Mouse (Mus musculus): ENCODE data around the gene Rad51ap2. TPM values are rescaled to one million over a fixed set of nuclear protein-coding genes. Genes with fewer than 3 reads are reported as not detected.

Rad51ap2 gene
- polyA plus RNA-seq (2014; fragmentation: Nextera tagmentation; extraction: Ambion mirVana), result 0.50 and 0.81 TPM in 2 replicates

DNA sequence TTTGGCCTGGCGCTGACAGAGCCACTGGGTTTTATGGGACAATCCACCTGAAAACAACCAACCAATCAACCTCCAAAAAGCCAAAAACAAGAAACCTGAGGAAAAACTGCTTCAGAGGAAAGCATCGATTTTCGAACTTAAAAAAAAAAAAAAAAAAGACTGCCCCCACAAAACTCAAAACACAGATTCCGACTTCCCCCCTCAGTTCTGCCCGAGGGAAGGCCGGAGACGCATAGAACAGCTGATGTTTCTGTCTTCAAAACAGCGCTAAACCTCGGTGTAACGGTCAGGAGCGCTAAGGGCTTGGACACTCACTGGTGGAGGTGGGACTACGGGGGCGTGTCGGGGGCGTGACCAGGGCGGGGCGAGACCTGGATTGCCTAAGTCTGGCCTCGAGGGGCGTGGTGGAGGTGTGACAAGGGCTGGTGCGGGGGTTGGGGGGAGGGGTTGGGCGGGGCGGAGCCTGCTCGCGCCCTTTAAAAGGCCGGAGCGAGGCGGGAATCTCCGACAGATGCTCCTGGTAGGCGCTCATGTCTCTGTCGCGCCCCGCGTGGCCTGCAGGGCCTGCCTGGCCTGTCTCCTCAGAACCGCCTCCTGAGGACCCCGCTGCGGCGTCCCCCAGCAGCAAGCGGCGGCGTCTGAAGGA lies at the start of gene Rad51ap2:
Rad51ap2 (plus strand) TSS at position 531 of the 646 bp plus-strand sequence.
- Histone ChIP-seq H3K9ac (ENCODE audit: low read depth, low read length) (peak within 1 kb of the TSS; percentile 73), H3K9me3 (ENCODE audit: control insufficient read depth, low read length) (no peaks in the 10 kb centered on the region), H3K4me1 (ENCODE audit: control insufficient read depth, insufficient read depth, low read length) (no peaks in the 10 kb centered on the region), H3K27me3 (replicated peaks; ENCODE audit: control insufficient read depth, insufficient read depth, low read length) (no peaks in the 10 kb centered on the region), H3K27ac (replicated peaks; ENCODE audit: low read depth, low read length) (no peak within 1 kb of the TSS), H3K4me2 (ENCODE audit: low read depth, low read length) (peak within 1 kb of the TSS; percentile 98), H3K36me3 (ENCODE audit: control insufficient read depth, insufficient read depth, low read length) (no peaks in the 10 kb centered on the region), H3K4me3 (ENCODE audit: low read depth, low read length) (peak within 1 kb of the TSS; percentile 58)
- DNase-seq (ENCODE audit: low spot score) (peak; percentile 96), ATAC-seq (ENCODE audit: low read depth) (peak; percentile 99)
- WGBS, result under 1% methylated on average over 28 of the region's 40 CpGs

DNA sequence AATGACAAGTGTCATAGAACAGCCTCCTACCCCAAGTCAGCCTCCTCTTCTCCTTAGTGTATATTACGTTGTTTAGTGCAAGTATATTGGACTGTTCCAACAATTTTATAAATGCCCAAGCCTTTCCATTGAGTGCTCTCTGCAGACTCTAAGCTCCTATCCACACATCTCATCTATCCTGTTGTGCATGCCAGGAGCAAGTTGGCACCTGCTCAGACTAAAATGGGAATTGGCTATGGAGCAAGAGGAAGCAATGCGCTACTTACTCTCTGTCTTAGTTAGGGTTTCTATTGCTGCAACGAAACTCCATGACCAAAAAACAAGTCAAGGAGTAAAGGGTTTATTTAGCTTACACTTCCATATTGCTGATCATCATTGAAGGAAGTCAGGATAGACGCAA lies 48.2 kb upstream of the Rad51ap2 start:
- Histone ChIP-seq H3K27me3 (replicated peaks; ENCODE audit: control insufficient read depth, insufficient read depth, low read length) (no peaks in the 10 kb centered on the region), H3K9ac (ENCODE audit: low read depth, low read length) (no peak overlapping the region), H3K27ac (replicated peaks; ENCODE audit: low read depth, low read length) (no peak overlapping the region), H3K36me3 (ENCODE audit: control insufficient read depth, insufficient read depth, low read length) (no peaks in the 10 kb centered on the region), H3K4me1 (ENCODE audit: control insufficient read depth, insufficient read depth, low read length) (no peaks in the 10 kb centered on the region), H3K4me2 (ENCODE audit: low read depth, low read length) (no peak overlapping the region), H3K9me3 (ENCODE audit: control insufficient read depth, low read length) (no peaks in the 10 kb centered on the region), H3K4me3 (ENCODE audit: low read depth, low read length) (no peak overlapping the region)
- WGBS, result 89% methylated on average over 4 of the region's 4 CpGs
- no peak for ATAC-seq (ENCODE audit: low read depth)
- DNase-seq (ENCODE audit: low spot score), result no peak

DNA sequence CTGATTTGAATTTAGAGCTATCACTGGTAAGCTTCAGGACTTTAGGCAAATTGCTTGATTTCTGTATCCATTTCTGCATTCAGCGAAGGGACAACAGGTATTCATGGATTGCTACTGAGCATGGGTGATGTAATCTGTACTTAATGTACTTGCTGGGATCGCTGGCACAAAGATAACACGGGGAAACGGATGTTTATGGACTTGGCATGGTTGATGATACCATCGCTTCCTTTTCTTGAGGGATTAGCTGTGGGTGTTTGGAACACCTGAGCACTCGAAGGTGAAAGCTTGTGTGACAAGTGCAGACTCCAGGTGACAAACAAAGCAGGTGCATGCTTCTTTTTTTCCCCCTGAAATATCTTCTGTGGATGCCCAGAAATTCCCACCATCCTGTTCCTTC lies 37.8 kb upstream of the Rad51ap2 start:
- no peak for DNase-seq (ENCODE audit: low spot score)
- Histone ChIP-seq H3K36me3 (ENCODE audit: control insufficient read depth, insufficient read depth, low read length) (no peaks in the 10 kb centered on the region), H3K27me3 (replicated peaks; ENCODE audit: control insufficient read depth, insufficient read depth, low read length) (no peaks in the 10 kb centered on the region), H3K9ac (ENCODE audit: low read depth, low read length) (no peak overlapping the region), H3K4me2 (ENCODE audit: low read depth, low read length) (no peak overlapping the region), H3K4me3 (ENCODE audit: low read depth, low read length) (no peak overlapping the region), H3K4me1 (ENCODE audit: control insufficient read depth, insufficient read depth, low read length) (no peaks in the 10 kb centered on the region), H3K9me3 (ENCODE audit: control insufficient read depth, low read length) (0 out of 2 replicates have a peak, but pooled peaks cover 2% of the 10 kb centered on the region), H3K27ac (replicated peaks; ENCODE audit: low read depth, low read length) (no peak overlapping the region)
- 81% methylated on average over 6 of the region's 6 CpGs for WGBS
- ATAC-seq (ENCODE audit: low read depth), result no peak

DNA sequence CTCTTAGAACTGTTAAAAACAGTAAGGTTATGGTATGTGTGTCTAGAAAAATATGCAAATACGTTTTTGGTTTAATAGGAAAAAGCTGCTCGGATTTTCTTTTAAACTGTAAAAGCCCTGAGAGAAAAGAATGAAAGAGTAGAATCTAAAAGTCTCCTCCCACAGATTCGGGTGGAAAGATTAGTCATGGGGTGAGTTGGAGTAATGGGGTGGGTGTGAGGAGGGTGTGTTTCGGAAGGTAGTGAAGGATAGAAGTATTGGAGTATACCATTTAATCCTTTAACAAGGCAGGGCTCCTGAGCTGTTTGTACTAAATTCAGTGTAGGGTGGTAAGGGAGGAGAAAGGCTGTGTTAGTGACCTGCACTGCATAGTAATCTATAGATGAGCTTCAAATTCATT lies 28.5 kb upstream of the Rad51ap2 start:
- Histone ChIP-seq H3K27me3 (replicated peaks; ENCODE audit: control insufficient read depth, insufficient read depth, low read length) (no peaks in the 10 kb centered on the region), H3K4me3 (ENCODE audit: low read depth, low read length) (no peak overlapping the region), H3K9ac (ENCODE audit: low read depth, low read length) (no peak overlapping the region), H3K27ac (replicated peaks; ENCODE audit: low read depth, low read length) (no peak overlapping the region), H3K9me3 (ENCODE audit: control insufficient read depth, low read length) (no peaks in the 10 kb centered on the region), H3K36me3 (ENCODE audit: control insufficient read depth, insufficient read depth, low read length) (no peaks in the 10 kb centered on the region), H3K4me1 (ENCODE audit: control insufficient read depth, insufficient read depth, low read length) (no peaks in the 10 kb centered on the region), H3K4me2 (ENCODE audit: low read depth, low read length) (no peak overlapping the region)
- WGBS, result 43% methylated on average over 4 of the region's 4 CpGs
- no peak for ATAC-seq (ENCODE audit: low read depth)
- no peak for DNase-seq (ENCODE audit: low spot score)

DNA sequence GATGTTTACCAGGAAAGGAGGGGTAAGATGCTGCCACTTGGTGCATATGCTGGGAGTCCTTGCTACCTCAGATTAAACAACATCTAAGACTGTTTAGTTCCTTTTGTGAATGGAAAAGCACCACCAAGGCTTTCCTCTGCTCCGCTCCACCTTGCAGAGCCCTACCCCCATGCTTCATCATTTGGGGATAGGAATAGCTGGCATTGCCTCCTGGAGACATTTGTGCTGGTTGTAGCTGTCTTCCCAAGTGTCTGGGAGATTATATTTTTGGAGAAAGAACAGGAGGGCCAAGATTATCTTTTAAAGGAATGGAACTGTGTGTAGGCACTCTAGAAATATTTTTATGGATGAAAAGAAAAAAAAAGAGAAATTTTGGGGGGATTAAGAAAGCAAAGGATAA lies 22.8 kb upstream of the Rad51ap2 start:
- DNase-seq (ENCODE audit: low spot score), result no peak
- no peak overlapping the region for H3K27ac ChIP-seq (replicated peaks; ENCODE audit: low read depth, low read length)
- H3K4me3 ChIP-seq (ENCODE audit: low read depth, low read length), result no peak overlapping the region
- no peaks in the 10 kb centered on the region for H3K9me3 ChIP-seq (ENCODE audit: control insufficient read depth, low read length)
- WGBS, result 97% methylated on average over 1 of the region's 1 CpGs
- no peaks in the 10 kb centered on the region for H3K36me3 ChIP-seq (ENCODE audit: control insufficient read depth, insufficient read depth, low read length)
- ATAC-seq (ENCODE audit: low read depth), result no peak
- peaks cover 12% of the 10 kb centered on the region for H3K4me1 ChIP-seq (ENCODE audit: control insufficient read depth, insufficient read depth, low read length)
- peaks cover 6% of the 10 kb centered on the region for H3K27me3 ChIP-seq (replicated peaks; ENCODE audit: control insufficient read depth, insufficient read depth, low read length)
- no peak overlapping the region for H3K9ac ChIP-seq (ENCODE audit: low read depth, low read length)
- H3K4me2 ChIP-seq (ENCODE audit: low read depth, low read length), result no peak overlapping the region

DNA sequence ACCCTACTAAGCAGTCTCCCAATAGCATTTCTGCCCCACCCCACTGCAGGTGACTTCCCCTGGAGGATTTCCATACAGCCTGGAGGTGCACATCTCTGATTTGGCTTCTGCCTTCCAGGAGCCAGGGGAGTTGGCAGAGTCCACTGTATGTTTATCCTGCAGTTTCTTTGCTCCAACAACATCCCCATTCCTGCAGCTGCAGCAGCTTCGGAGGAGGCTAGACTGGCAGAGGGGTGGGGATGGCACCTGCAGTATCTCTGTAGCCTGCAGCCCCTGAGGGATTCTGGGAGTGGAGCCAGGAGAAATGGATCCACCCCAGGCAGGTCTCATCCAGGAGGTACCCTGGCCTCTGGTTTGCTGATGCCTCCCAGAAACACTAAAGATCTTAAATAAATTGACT lies 22.2 kb upstream of the Rad51ap2 start:
- H3K4me2 ChIP-seq (ENCODE audit: low read depth, low read length), result no peak overlapping the region
- peaks cover 14% of the 10 kb centered on the region for H3K4me1 ChIP-seq (ENCODE audit: control insufficient read depth, insufficient read depth, low read length)
- no peak for ATAC-seq (ENCODE audit: low read depth)
- no peak for DNase-seq (ENCODE audit: low spot score)
- no peak overlapping the region for H3K27ac ChIP-seq (replicated peaks; ENCODE audit: low read depth, low read length)
- no peak overlapping the region for H3K4me3 ChIP-seq (ENCODE audit: low read depth, low read length)
- H3K9ac ChIP-seq (ENCODE audit: low read depth, low read length), result no peak overlapping the region
- 42% methylated on average over 1 of the region's 1 CpGs for WGBS
- H3K36me3 ChIP-seq (ENCODE audit: control insufficient read depth, insufficient read depth, low read length), result no peaks in the 10 kb centered on the region
- peaks cover 8% of the 10 kb centered on the region for H3K27me3 ChIP-seq (replicated peaks; ENCODE audit: control insufficient read depth, insufficient read depth, low read length)
- no peaks in the 10 kb centered on the region for H3K9me3 ChIP-seq (ENCODE audit: control insufficient read depth, low read length)

DNA sequence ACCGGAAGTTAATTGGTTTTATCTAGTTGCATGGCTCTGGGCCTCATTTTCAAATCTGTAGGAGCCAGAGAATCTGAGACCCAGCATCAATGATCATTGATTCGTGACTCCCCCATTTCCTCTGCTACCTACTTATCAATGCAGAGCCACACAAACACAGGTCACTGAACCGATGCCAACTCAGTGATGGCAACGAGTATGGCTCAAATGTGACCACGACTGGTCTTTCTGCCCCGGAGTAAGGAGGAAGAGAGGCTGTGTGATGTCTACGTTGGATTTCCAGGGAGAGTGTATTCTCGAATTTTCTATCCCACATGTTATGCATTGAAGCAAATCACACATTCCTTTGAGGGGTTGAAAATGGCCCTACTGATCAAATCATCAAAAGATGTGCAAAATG lies 21.4 kb upstream of the Rad51ap2 start:
- 77% methylated on average over 8 of the region's 8 CpGs for WGBS
- Histone ChIP-seq H3K36me3 (ENCODE audit: control insufficient read depth, insufficient read depth, low read length) (no peaks in the 10 kb centered on the region), H3K4me2 (ENCODE audit: low read depth, low read length) (no peak overlapping the region)

DNA sequence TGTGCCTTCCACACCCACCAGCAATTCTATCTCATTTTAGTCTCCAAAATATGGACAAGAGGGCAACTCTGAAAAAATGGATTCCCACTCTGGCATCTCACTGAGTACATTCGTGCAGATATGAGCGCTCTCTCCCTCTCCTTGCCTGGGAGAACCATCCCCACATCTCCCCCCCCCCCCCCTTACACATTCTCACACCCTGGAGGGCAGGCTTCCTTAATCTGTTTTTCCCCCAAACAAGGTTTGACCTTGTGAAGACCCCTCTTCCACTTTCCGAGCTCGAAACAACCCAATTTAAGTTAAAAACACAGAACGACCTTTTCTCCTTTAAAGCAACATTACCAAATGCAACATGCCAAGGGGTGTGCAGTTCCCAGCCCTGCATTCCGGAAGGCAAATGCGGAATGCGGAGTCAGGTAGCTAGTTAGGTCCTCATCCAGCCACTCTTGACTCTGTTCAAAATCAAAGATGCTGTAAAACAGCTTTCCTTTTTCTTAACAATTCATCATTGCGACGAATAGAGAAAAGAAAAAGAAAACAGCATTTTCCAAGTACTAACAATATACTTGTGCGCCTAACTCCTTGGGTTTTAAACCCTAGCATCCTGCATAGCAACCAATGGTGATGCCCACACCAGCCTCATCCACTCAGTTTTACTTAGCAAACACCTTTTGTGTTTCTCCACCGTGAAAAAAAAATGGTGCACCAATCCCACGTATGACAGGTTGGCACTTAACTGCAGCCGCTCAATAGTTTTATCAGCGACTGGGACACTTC lies 20.4 kb upstream of the Rad51ap2 start:
- peak overlapping the region; percentile 45 for H3K4me3 ChIP-seq (ENCODE audit: low read depth, low read length)
- no peaks in the 10 kb centered on the region for H3K36me3 ChIP-seq (ENCODE audit: control insufficient read depth, insufficient read depth, low read length)
- peaks cover 14% of the 10 kb centered on the region for H3K4me1 ChIP-seq (ENCODE audit: control insufficient read depth, insufficient read depth, low read length)
- 9% methylated on average over 15 of the region's 15 CpGs for WGBS
- 0 out of 2 replicates have a peak overlapping the region, but pooled peaks have one; percentile 53 for H3K9ac ChIP-seq (ENCODE audit: low read depth, low read length)
- H3K4me2 ChIP-seq (ENCODE audit: low read depth, low read length), result peak overlapping the region; percentile 87
- H3K27me3 ChIP-seq (replicated peaks; ENCODE audit: control insufficient read depth, insufficient read depth, low read length), result peaks cover 8% of the 10 kb centered on the region
- no peaks in the 10 kb centered on the region for H3K9me3 ChIP-seq (ENCODE audit: control insufficient read depth, low read length)
- ATAC-seq (ENCODE audit: low read depth), result no peak
- no peak overlapping the region for H3K27ac ChIP-seq (replicated peaks; ENCODE audit: low read depth, low read length)
- no peak for DNase-seq (ENCODE audit: low spot score)

More for the DNA sequence above, 21.4 kb upstream of the Rad51ap2 start:
- Histone ChIP-seq H3K4me3 (ENCODE audit: low read depth, low read length) (no peak overlapping the region), H3K27me3 (replicated peaks; ENCODE audit: control insufficient read depth, insufficient read depth, low read length) (peaks cover 8% of the 10 kb centered on the region), H3K9ac (ENCODE audit: low read depth, low read length) (no peak overlapping the region), H3K27ac (replicated peaks; ENCODE audit: low read depth, low read length) (no peak overlapping the region), H3K9me3 (ENCODE audit: control insufficient read depth, low read length) (no peaks in the 10 kb centered on the region), H3K4me1 (ENCODE audit: control insufficient read depth, insufficient read depth, low read length) (peaks cover 14% of the 10 kb centered on the region)
- DNase-seq (ENCODE audit: low spot score) (no peak), ATAC-seq (ENCODE audit: low read depth) (no peak)

Measured in embryonic facial prominence, embryonic 14.5 days (tissue).